Mouse (Mus musculus): Measurements from ENCODE around the gene Ppt1. TPM values are rescaled to one million over a fixed set of nuclear protein-coding genes. Genes with fewer than 3 reads are reported as not detected.

Ppt1 gene
- total RNA-seq, 2 experiments from 2014 or later, result 35.5 to 36.4 TPM

Other genes with a start within 250 kb of the Ppt1 start
- not detected for gene 9530002B09Rik, start 147.0 kb upstream of the Ppt1 start, total RNA-seq (2021)
- 10 to 100 TPM; 88.9 to 90.8 TPM for gene Cap1, start 49.8 kb downstream of the Ppt1 start, total RNA-seq (2021)
- gene Mfsd2a, start 124.9 kb downstream of the Ppt1 start, total RNA-seq (2021), result under 1 TPM; 0.14 to 0.20 TPM
- under 1 TPM; 0.14 to 0.29 TPM for gene Mycl, start 159.4 kb downstream of the Ppt1 start, total RNA-seq (2021)
- gene Trit1, start 180.4 kb downstream of the Ppt1 start, total RNA-seq (2021), result 1 to 10 TPM; 8.9 to 9.5 TPM